Mouse (Mus musculus): ENCODE measurements around the gene Zfp709. TPM values are rescaled to one million over a fixed set of nuclear protein-coding genes. Genes with fewer than 3 reads are reported as not detected.
"Not testable (repeated sequence)": the region's sequence is repeated elsewhere in the genome, so short reads cannot be mapped to it uniquely, and the experiment has no call there.

Gene Zfp709
- 1 to 10 TPM; 1.6 to 2.3 TPM for total RNA-seq (2021)
- long read RNA-seq, experiment 1, result 0 reads
- long read RNA-seq, experiment 2, partial matches to known transcripts, result 0 of 1 reads
- long read RNA-seq, experiment 2, other reads (novel, unspliced or antisense), result 1 of 1 reads

DNA sequence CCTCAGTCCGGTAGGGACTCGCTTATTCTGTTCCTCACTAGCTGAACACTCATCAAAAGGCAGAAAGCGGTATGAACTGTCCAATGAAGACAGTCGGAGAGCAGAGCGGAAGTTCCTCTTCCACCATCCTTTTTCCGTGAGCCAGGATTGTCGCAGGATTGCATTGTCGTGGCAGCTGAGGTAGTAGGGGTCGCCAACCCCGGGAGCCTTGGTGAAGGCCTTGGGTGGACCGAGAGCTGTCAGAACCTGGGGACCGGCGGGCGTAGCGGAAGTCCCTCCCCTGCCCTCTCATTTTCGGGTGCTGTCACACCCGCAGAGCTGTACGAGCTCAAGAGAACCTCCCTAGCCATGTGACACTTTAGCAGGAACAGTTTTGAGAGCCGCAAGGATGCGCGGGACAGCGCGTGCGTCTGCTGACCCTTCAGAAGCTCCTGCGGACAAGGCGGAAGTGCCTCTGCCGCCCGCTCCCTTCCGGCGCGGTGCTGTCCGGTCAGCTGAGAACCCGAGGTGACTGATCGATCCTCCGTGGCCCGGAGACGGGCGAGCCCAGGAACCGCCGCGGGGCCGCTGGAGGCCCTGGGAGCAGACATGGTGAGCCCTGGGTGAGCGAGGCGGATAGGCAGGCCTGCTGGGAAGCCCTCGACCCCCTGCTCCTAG is at the start of gene Zfp709:
Gene Zfp709, plus strand, starts transcription at position 402 of the 657 bp plus-strand sequence.
- intact Hi-C loops (cut with DNase I), result no loop called here
- DNase-seq, result peak; percentile 58 to 62

DNA sequence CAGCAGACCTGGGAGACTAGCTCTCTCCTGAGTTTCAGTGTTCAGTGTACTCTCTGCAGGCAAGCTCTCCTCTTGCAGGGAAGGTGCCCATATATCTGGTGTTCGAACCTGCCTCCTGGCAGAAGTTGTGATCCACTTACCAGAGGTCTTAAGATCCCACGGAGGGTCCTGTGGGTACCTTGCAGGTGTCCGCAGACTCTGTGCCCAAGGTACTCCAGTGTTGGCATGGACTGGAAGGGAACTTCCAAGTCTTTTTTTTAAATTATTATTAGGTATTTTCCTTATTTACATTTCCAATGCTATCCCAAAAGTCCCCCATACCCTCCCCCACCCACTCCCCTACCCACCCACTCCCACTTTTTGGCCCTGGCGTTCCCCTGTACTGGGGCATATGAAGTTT is 43.6 kb upstream of the Zfp709 start:
- intact Hi-C loops (cut with DNase I); DNase-seq: not testable (repeated sequence)

DNA sequence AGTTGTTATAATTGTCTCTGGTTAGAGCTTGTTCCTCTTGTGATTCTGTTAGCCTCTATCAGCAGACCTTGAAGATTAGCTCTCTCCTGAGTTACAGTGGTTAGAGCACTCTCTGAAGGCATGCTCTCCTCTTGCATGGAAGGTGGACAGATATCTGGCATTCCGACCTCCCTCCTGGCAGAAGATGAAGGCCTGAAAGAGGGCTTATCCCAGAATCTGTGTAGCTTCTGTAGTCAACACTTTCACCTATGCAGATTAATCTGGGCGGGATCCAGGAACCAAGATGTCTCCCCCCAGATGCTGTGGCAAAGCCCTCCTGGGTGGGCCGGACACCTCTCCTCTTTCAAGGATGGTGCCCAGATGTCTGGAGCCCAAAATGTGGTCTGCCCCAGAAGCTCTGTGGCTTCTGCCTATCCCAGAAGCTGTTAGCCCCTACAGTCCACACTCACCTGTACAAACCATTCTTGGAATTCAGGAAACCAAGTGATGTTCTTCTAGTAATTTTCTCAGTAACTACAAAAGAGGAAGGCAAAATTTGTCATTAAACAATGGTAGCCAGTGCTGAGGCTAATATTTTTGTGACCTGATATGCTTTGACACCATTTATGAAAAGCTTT is 40.5 kb upstream of the Zfp709 start:
- intact Hi-C loops (cut with DNase I), result not testable (repeated sequence)

DNA sequence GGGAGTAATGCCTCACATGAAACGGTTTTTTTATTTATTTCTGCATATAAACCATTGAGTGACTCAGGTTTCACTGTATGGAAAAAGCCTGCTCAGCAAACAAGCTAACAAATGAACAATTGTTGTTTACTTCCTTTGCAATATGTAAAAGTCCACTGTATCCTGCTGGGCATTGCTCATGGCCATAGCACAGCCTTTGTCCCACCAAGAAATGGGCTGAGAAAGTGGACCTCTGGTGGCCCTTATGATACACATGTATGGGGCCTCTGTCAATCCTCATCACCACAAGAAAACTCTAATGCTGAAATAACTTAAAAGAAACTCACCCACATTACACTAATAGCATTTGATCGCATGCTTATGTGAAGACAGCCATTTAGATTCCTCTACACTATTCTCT is 39.3 kb upstream of the Zfp709 start:
- DNase-seq, result not testable (repeated sequence)

More for the DNA sequence above, 40.5 kb upstream of the Zfp709 start:
- DNase-seq, result not testable (repeated sequence)

DNA sequence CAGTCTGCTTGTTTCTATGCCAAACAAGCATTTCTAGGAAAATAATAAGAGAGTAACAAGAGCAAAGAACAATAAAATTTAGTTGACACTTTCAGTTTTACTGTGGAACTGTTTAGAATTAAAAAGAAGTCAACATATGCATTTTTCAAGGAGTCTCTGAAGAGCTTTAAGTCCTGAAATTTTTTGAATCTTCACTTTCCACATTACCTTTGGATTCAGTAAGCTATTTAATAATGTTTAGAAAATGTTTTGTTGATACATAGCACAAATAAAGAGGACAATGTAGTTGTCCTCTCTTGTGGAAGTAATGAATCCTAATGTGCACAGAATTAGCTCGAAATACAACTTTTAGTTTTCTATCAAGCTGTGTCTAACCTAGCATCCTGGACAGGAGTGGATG is 37.4 kb upstream of the Zfp709 start:
- intact Hi-C loops (cut with DNase I); DNase-seq: not testable (repeated sequence)

More for the DNA sequence above, 39.3 kb upstream of the Zfp709 start:
- intact Hi-C loops (cut with DNase I), result not testable (repeated sequence)

- intact Hi-C loops (cut with DNase I), result loop anchor here (2.0 kb wide), 1 partner anchor 697 kb away; no protein-coding TSS in a partner anchor
Observed at GRCm38 (mm10) chr8:71845993-71846483, 35.8 kb upstream of the Zfp709 start.

GRCm38 (mm10) chr8:71846745-71847144 is 35.1 kb upstream of the Zfp709 start:
- DNase-seq, result not testable (repeated sequence)
- intact Hi-C loops (cut with DNase I), result loop anchor here (2.0 kb wide), 1 partner anchor 698 kb away; no protein-coding TSS in a partner anchor

More at GRCm38 (mm10) chr8:71845993-71846483, 35.8 kb upstream of the Zfp709 start:
- DNase-seq, result not testable (repeated sequence)

GRCm38 (mm10) chr8:71851014-71851413 is 30.8 kb upstream of the Zfp709 start:
- intact Hi-C loops (cut with DNase I); DNase-seq: not testable (repeated sequence)

DNA sequence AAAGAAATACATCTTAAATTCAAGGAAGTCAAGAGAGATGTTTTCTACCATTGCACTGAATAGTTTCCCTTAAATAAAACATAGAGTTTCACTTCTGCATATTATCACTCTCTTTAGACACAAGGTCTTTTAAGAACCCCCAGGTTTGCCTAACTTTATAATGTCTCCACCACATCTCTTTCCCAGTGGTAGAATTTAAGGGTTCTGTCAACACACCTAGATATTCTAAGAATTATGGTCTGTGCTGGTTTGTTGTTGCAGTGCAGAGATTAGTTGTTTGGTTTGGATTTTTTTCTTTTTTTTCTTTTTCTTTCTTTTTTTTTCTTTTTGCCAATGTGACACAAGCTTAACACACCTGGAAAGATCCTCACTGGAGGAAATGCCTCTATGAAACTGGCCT is 28.5 kb upstream of the Zfp709 start:
- DNase-seq; intact Hi-C loops (cut with DNase I): not testable (repeated sequence)

- intact Hi-C loops (cut with DNase I), result not testable (repeated sequence)
Observed at GRCm38 (mm10) chr8:71856630-71857328, 25.0 kb upstream of the Zfp709 start.

GRCm38 (mm10) chr8:71857364-71857763 is 24.5 kb upstream of the Zfp709 start:
- DNase-seq; intact Hi-C loops (cut with DNase I): not testable (repeated sequence)

More at GRCm38 (mm10) chr8:71856630-71857328, 25.0 kb upstream of the Zfp709 start:
- DNase-seq, result not testable (repeated sequence)

DNA sequence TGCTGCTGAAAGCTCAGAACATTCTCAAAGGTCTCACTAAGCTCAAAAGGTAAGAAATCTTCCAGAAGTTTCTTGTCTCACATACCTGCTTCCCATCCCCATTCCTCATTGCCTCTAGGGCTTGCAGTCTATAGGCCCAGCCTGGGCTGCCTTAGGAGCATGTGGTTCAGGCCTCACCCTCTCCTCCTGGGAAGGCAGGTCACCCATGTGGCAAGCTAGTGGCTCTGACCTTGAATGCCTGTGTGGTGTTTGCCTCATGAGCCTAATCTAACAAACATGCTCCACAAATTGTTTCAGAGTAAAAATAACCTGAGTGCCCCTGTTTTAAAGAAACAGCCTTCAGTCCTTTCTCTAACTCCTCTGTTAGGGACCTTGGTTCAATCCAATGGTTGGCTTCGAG is 20.3 kb upstream of the Zfp709 start:
- intact Hi-C loops (cut with DNase I); DNase-seq: not testable (repeated sequence)

- DNase-seq; intact Hi-C loops (cut with DNase I): not testable (repeated sequence)
Observed at GRCm38 (mm10) chr8:71862038-71862437, 19.8 kb upstream of the Zfp709 start.

- intact Hi-C loops (cut with DNase I); DNase-seq: not testable (repeated sequence)
Observed at GRCm38 (mm10) chr8:71900666-71901065, 18.8 kb downstream of the Zfp709 start.

GRCm38 (mm10) chr8:71903084-71903483 is 21.3 kb downstream of the Zfp709 start:
- intact Hi-C loops (cut with DNase I); DNase-seq: not testable (repeated sequence)

- DNase-seq, result no peak
- intact Hi-C loops (cut with DNase I), result no loop called here
Observed at GRCm38 (mm10) chr8:71906809-71907208, 25.0 kb downstream of the Zfp709 start.

DNA sequence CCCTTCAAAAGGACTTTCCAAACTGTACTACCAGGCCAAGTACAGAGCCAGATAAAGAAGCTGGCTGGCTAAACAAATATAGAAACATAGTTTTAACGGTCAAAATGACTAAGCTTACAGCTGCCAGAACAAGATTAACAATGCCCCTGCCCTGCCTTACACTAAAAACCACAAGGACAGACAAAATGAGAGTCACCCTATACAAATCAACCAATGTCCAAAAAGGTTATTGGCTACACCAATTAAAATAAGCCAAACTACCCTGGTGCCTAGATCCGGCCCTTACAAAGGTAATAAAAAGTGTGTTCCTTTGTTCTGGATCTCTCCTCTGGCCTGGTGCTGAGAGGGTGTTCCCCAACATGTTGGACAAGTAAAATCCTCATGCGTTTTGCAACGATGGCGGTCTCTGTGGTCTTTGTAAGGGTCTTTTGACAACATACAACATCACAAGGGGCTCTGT is 26.0 kb downstream of the Zfp709 start:
- intact Hi-C loops (cut with DNase I), result loop anchor here (1.0 kb wide), 1 partner anchor 14 kb away; no protein-coding TSS in a partner anchor
- DNase-seq, result no peak

GRCm38 (mm10) chr8:71908309-71909261 is 26.8 kb downstream of the Zfp709 start, which contains the start of the genes Zfp882 and Zfp617:
Gene Zfp882 (plus strand): TSS chr8:71908608.
Gene Zfp617 (plus strand): TSS chr8:71908635.
- intact Hi-C loops (cut with DNase I), result loop anchor here (1.0 kb wide), 1 partner anchor 14 kb away; no protein-coding TSS in a partner anchor

DNA sequence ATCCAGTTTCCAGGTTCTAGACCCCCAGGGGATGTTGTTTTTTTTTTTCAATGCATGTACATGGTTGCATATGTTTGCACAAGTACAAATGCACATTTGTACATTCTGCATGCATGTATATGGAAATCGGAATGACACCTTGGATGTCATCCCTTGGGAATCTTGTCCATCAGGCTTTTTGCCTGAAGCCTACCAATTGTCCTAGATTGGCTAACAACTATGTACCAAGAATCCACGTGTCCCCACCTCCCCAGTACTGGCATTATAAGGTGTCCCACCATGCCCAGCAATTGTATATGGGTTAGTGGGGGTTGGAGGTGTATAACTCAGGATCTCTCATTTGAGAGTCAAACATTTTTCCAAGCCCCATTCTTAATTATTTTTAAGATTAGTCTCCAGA is 30.5 kb downstream of the Zfp709 start:
- intact Hi-C loops (cut with DNase I), result no loop called here

More at GRCm38 (mm10) chr8:71908309-71909261, 26.8 kb downstream of the Zfp709 start, which contains the start of the genes Zfp882 and Zfp617:
- peak; percentile 77 to 87 for DNase-seq

More for the DNA sequence above, 30.5 kb downstream of the Zfp709 start:
- DNase-seq, result no peak

All from gastrocnemius, postnatal 36 days (tissue).